Comparison of ENCODE assay signal across 26 mouse cellular contexts in genomic region chr17:69487884-69488283, GRCm38 (mm10). TPM values are rescaled to one million over a fixed set of nuclear protein-coding genes. Genes with fewer than 3 reads are reported as not detected.
DNase-seq lines count a peak whose midpoint lies in the region; ATAC-seq and TF ChIP-seq lines count a peak whose summit lies in the region.
"Had no signal": no experiment of that assay in that cellular context is flagged by ENCODE, and none has a peak within 500 bp of the region (broad histone marks: within the 10 kb centered on the region; RNA-seq: fewer than 3 reads in every experiment).

No protein-coding gene starts in this region.

- H3K9ac ChIP-seq in midbrain, embryonic 13.5 days (replicated peaks) = no peak overlapping the region
- no peak overlapping the region for H3K9ac ChIP-seq in CH12.LX (ENCODE audit: insufficient read depth, low read depth)
- no peak overlapping the region for H3K9ac ChIP-seq in ES-E14 (ENCODE audit: insufficient read depth, low read depth, low read length, poor library complexity, severe bottlenecking)

- H3K4me3 ChIP-seq in megakaryocyte, embryonic 14.5 days (replicated peaks) = peak overlapping the region; percentile 67
- H3K4me3 ChIP-seq in midbrain, embryonic 13.5 days (replicated peaks) = no peak overlapping the region
- no peak overlapping the region for H3K4me3 ChIP-seq in midbrain, embryonic 10.5 days
- H3K4me3 ChIP-seq in CH12.LX (replicated peaks in 1 of 3; ENCODE audit: low read depth in 2 of 3, low read length in 2 of 3, poor library complexity in 1 of 3) (no peak overlapping the region), ES-E14 (ENCODE audit: insufficient read depth in 1 of 2, low read depth in 1 of 2, low read length in 2 of 2, poor library complexity in 1 of 2, severe bottlenecking in 1 of 2) (no peak overlapping the region)

- no peak for DNase-seq in midbrain, embryonic 10.5 days (ENCODE audit: low spot score)
- DNase-seq in CH12.LX (ENCODE audit: extremely low read depth) = no peak
- DNase-seq in ES-E14 (ENCODE audit: low read depth, low spot score) = no peak
- no peak for DNase-seq in kidney, postnatal 25 days
- DNase-seq in testis, postnatal 14 days (ENCODE audit: low spot score) = no peak
- DNase-seq: adrenal gland, adult 2 months; adrenal gland, adult 8-10 months; adrenal gland, postnatal 10 days; adrenal gland, postnatal 14 days; adrenal gland, postnatal 25 days; adrenal gland, postnatal 36 days; B cell, adult 2 months; cerebellum, adult 11 months; cerebellum, adult 11-12 months; cerebellum, adult 18-20 months; cerebellum, adult 2 months had no signal

- H3K9me3 ChIP-seq in megakaryocyte, embryonic 14.5 days = peaks cover 26% of the 10 kb centered on the region
- no peaks in the 10 kb centered on the region for H3K9me3 ChIP-seq in midbrain, embryonic 13.5 days
- H3K9me3 ChIP-seq in midbrain, embryonic 10.5 days (replicated peaks) = no peaks in the 10 kb centered on the region
- H3K9me3 ChIP-seq in CH12.LX (replicated peaks; ENCODE audit: low read length) (peaks cover 31% of the 10 kb centered on the region), ES-E14 (ENCODE audit: control insufficient read depth, insufficient read depth, low read depth, low read length) (no peaks in the 10 kb centered on the region)

- no peaks in the 10 kb centered on the region for H3K27me3 ChIP-seq in megakaryocyte, embryonic 14.5 days (replicated peaks)
- H3K27me3 ChIP-seq in midbrain, embryonic 13.5 days = no peaks in the 10 kb centered on the region
- no peaks in the 10 kb centered on the region for H3K27me3 ChIP-seq in midbrain, embryonic 10.5 days (ENCODE audit: low read depth, poor library complexity, severe bottlenecking)
- no peaks in the 10 kb centered on the region for H3K27me3 ChIP-seq in CH12.LX (replicated peaks)

- dilution Hi-C loops in CH12.LX (cut with MboI; ENCODE audit: extremely low pct_ligation_motif_present, extremely low pct_unique_long_range_greater_than_20kb, low sequenced_read_pairs) = no loop called here

- no peaks in the 10 kb centered on the region for H3K79me2 ChIP-seq in CH12.LX (replicated peaks; ENCODE audit: control insufficient read depth, extremely low read depth, insufficient read depth, poor library complexity, severe bottlenecking)

- TF ChIP-seq EP300 in CH12.LX (IDR thresholded peaks at IDR 0.05; ENCODE audit: low read length) = no peak

- TF ChIP-seq RAD21 in CH12.LX (IDR thresholded peaks at IDR 0.05; ENCODE audit: low read depth, low read length) = no peak

- no peaks in the 10 kb centered on the region for H3K4me1 ChIP-seq in megakaryocyte, embryonic 14.5 days
- no peaks in the 10 kb centered on the region for H3K4me1 ChIP-seq in midbrain, embryonic 13.5 days (replicated peaks)
- no peaks in the 10 kb centered on the region for H3K4me1 ChIP-seq in midbrain, embryonic 10.5 days
- H3K4me1 ChIP-seq in CH12.LX (ENCODE audit: control insufficient read depth in 1 of 2, insufficient read depth in 2 of 2) (no peaks in the 10 kb centered on the region), ES-E14 (ENCODE audit: control insufficient read depth in 2 of 2, insufficient read depth in 2 of 2, low read length in 2 of 2, poor library complexity in 1 of 2) (no peaks in the 10 kb centered on the region)

- no peak for TF ChIP-seq CTCF in CH12.LX (conservative IDR thresholded peaks at IDR 0.05 in 1 of 2, IDR thresholded peaks at IDR 0.05 in 1 of 2; ENCODE audit: low read depth in 2 of 2, low read length in 2 of 2)

- no peak for TF ChIP-seq POLR2A in CH12.LX (IDR thresholded peaks at IDR 0.05; ENCODE audit: low read depth, low read length)

- no peak for ATAC-seq in megakaryocyte, adult 5-6 weeks (ENCODE audit: poor library complexity, severe bottlenecking)
- 0 out of 2 replicates have a peak, but pooled peaks have one; percentile 58 for ATAC-seq in midbrain, embryonic 13.5 days
- ATAC-seq: activated CD4-positive, CD25-positive, alpha-beta regulatory T cell, adult 4 months; CD4-positive, CD25-positive, alpha-beta regulatory T cell, adult 4 months; Patski had no signal

- H3K4me2 ChIP-seq in midbrain, embryonic 13.5 days (replicated peaks) = no peak overlapping the region
- no peak overlapping the region for H3K4me2 ChIP-seq in CH12.LX (ENCODE audit: insufficient read depth, low read depth, poor library complexity, severe bottlenecking)

- WGBS in midbrain, embryonic 13.5 days = 85% methylated on average over 6 of the region's 6 CpGs
- WGBS in midbrain, embryonic 10.5 days = 89% methylated on average over 6 of the region's 6 CpGs

- no peak overlapping the region for H3K27ac ChIP-seq in midbrain, embryonic 13.5 days
- H3K27ac ChIP-seq in midbrain, embryonic 10.5 days (replicated peaks) = no peak overlapping the region
- H3K27ac ChIP-seq in CH12.LX (ENCODE audit: insufficient read depth, low read depth) (no peak overlapping the region), ES-E14 (ENCODE audit: insufficient read depth, low read depth, low read length, poor library complexity, severe bottlenecking) (no peak overlapping the region)

- no peaks in the 10 kb centered on the region for H3K36me3 ChIP-seq in megakaryocyte, embryonic 14.5 days (replicated peaks; ENCODE audit: low read length)
- H3K36me3 ChIP-seq in midbrain, embryonic 13.5 days = no peaks in the 10 kb centered on the region
- no peaks in the 10 kb centered on the region for H3K36me3 ChIP-seq in midbrain, embryonic 10.5 days
- H3K36me3 ChIP-seq in CH12.LX (replicated peaks in 1 of 2; ENCODE audit: control insufficient read depth in 1 of 2, insufficient read depth in 1 of 2, low read length in 1 of 2) = no peaks in the 10 kb centered on the region
- H3K36me3 ChIP-seq in ES-E14 (ENCODE audit: control insufficient read depth, insufficient read depth, low read length, poor library complexity, severe bottlenecking) = no peaks in the 10 kb centered on the region
- H3K36me3 ChIP-seq: G1E had no signal

- in situ Hi-C loops in CH12.LX (cut with MboI; ENCODE audit: low pct_ligation_motif_present, low pct_unique_long_range_greater_than_20kb, low sequenced_read_pairs) = no loop called here
- in situ Hi-C loops in ES-E14 (cut with MboI; ENCODE audit: low sequenced_read_pairs in 2 of 2, unreplicated experiment in 2 of 2) = no loop called here

TF ChIP-seq in CH12.LX, 34 proteins besides CTCF, POLR2A, EP300 and RAD21:
- TF ChIP-seq NRF1 (IDR thresholded peaks at IDR 0.05; ENCODE audit: low read depth, low read length) (no peak), MAFK (IDR thresholded peaks at IDR 0.05; ENCODE audit: insufficient replicate concordance, low read length) (peak; percentile 68; the same call in 1 of the 2 replicates)

TF ChIP-seq in ES-E14, 5 proteins besides CTCF, POLR2A, EP300 and RAD21:
- TF ChIP-seq ZC3H11A (IDR thresholded peaks at IDR 0.05; ENCODE audit: borderline replicate concordance, low read depth, low read length) = no peak
- TF ChIP-seq MAFK (IDR thresholded peaks at IDR 0.05; ENCODE audit: insufficient read depth, low read depth, low read length) = peak; percentile 93

RNA-seq across cellular contexts. Expression of gene Akain1, which starts 48.8 kb away (rescaled TPM):
- not detected in 2 replicates for polyA plus RNA-seq in megakaryocyte, embryonic 14.5 days (2012; ENCODE audit: insufficient read depth, low replicate concordance)
- not detected in 2 replicates for total RNA-seq in megakaryocyte, adult 5-6 weeks (2015)
- not detected in 2 replicates for total RNA-seq in megakaryocyte, adult 5-6 weeks (2017)
- polyA plus RNA-seq in midbrain, embryonic 13.5 days (2015; fragmentation: Nextera tagmentation; extraction: Ambion mirVana) = 0.24 and 0.26 TPM in 2 replicates
- 0.05 TPM in 1 of 2 replicates, not detected in the other for polyA plus RNA-seq in midbrain, embryonic 10.5 days (2016; fragmentation: Nextera tagmentation; extraction: Ambion mirVana)
- total RNA-seq in CH12.LX (2012; rRNA removed) (not detected in 2 replicates), CH12.LX (2014; rRNA removed) (not detected in 2 replicates), ES-E14 (2012; rRNA removed) (not detected in 2 replicates)
- polyA plus RNA-seq in CH12.LX (2012; ENCODE audit: insufficient read length, low read depth) = not detected in 2 replicates
- total RNA-seq: adrenal gland, adult 18-20 months; adrenal gland, adult 2 months; adrenal gland, postnatal 10 days; adrenal gland, postnatal 14 days; adrenal gland, postnatal 25 days; adrenal gland, postnatal 36 days; MEL had no signal
- polyA plus RNA-seq: activated CD4-positive, CD25-positive, alpha-beta regulatory T cell, adult 4 months; adrenal gland, adult 2 months; C2C12; CD4-positive, CD25-positive, alpha-beta regulatory T cell, adult 4 months; G1E; Patski had no signal
